Mouse (Mus musculus): Measurements from ENCODE around the gene Rad50.

DNA sequence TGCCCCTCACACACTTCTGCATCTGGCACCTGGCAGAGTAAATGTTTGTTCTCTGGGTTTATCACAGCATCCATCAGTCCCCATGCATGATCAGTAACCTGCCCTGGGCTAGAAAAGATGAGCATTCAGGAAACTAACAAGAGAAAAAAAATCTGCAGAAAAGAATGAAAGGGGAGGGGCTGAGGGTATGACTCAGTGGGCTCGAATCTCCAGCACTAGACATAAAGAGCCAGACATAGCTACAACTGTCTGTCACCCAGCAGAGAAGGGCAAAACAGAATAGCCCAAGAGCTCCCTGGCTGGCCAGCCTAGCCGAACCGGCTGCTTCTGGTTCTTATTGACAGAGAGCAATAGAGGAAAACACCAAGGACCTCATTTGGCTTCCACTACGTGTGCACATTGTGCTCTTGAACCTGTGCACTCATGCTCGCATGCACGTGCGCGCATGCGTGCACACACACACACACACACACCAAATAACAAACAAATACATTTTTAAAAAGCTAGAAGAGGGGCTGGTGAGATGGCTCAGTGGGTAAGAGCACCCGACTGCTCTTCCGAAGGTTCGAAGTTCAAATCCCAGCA lies 48.0 kb upstream of the Rad50 start:
- TF ChIP-seq CTCF (IDR thresholded peaks at IDR 0.05; ENCODE audit: low read depth) (no peak), EP300 (IDR thresholded peaks at IDR 0.05; ENCODE audit: low read depth) (no peak)

All from liver, embryonic 14.5 days (tissue).